Mouse (Mus musculus): ENCODE measurements around the gene 4933430I17Rik. TPM values are rescaled to one million over a fixed set of nuclear protein-coding genes. Genes with fewer than 3 reads are reported as not detected.

4933430I17Rik gene
- total and polyA plus RNA-seq, 2 experiments from 2014 or later: 0.83 TPM; not detected in 1

- H3K4me2 ChIP-seq (ENCODE audit: low read depth, low read length): no peak overlapping the region
- TF ChIP-seq CTCF (IDR thresholded peaks at IDR 0.05; ENCODE audit: low read depth): no peak
- H3K9me3 ChIP-seq (ENCODE audit: low read length): no peaks in the 10 kb centered on the region
- ATAC-seq (no peak), DNase-seq (ENCODE audit: low spot score) (no peak)
- 0 out of 2 replicates have a peak, but pooled peaks cover 7% of the 10 kb centered on the region for H3K4me1 ChIP-seq (ENCODE audit: insufficient read depth, low read length)
- no peak overlapping the region for H3K27ac ChIP-seq
- WGBS: 69% methylated on average over 2 of the region's 2 CpGs
- no peak overlapping the region for H3K9ac ChIP-seq (replicated peaks; ENCODE audit: low read length)
- H3K27me3 ChIP-seq (ENCODE audit: insufficient read depth, low read length): no peaks in the 10 kb centered on the region
- H3K4me3 ChIP-seq (ENCODE audit: low read length): no peak overlapping the region
- H3K36me3 ChIP-seq (ENCODE audit: insufficient read depth, low read length): no peaks in the 10 kb centered on the region
Observed at GRCm38 (mm10) chr4:62526256-62526655, 1.1 kb downstream of the 4933430I17Rik start.

DNA sequence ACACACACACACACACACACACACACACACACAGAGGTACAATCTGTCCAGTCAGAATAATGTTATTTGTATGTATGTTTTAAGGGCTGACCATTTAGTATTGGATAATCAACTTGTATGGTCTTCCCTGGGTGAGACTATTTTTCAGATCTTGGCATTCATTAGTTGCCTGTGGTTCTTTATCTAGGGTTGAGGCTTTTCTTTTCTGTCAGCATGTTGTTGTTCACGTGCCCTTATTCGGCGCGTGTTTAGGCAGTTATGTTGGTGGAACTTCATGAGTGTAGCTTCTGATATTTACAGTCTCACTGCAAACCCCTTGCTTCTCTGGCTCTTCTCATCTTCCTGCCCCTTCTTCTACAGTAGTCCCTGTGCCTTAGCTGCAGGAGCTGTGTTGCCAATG lies 2.5 kb downstream of the 4933430I17Rik start:
- no peak overlapping the region for H3K9ac ChIP-seq (replicated peaks; ENCODE audit: low read length)
- DNase-seq (ENCODE audit: low spot score): no peak
- no peak overlapping the region for H3K27ac ChIP-seq
- H3K4me1 ChIP-seq (ENCODE audit: insufficient read depth, low read length): 0 out of 2 replicates have a peak, but pooled peaks cover 7% of the 10 kb centered on the region
- no peak for ATAC-seq
- no peaks in the 10 kb centered on the region for H3K9me3 ChIP-seq (ENCODE audit: low read length)
- H3K27me3 ChIP-seq (ENCODE audit: insufficient read depth, low read length): no peaks in the 10 kb centered on the region
- WGBS: 85% methylated on average over 4 of the region's 4 CpGs
- no peak for TF ChIP-seq CTCF (IDR thresholded peaks at IDR 0.05; ENCODE audit: low read depth)
- no peak overlapping the region for H3K4me3 ChIP-seq (ENCODE audit: low read length)
- no peaks in the 10 kb centered on the region for H3K36me3 ChIP-seq (ENCODE audit: insufficient read depth, low read length)
- no peak overlapping the region for H3K4me2 ChIP-seq (ENCODE audit: low read depth, low read length)

- TF ChIP-seq CTCF (IDR thresholded peaks at IDR 0.05; ENCODE audit: low read depth): no peak
- WGBS: 72% methylated on average over 6 of the region's 6 CpGs
- H3K36me3 ChIP-seq (ENCODE audit: insufficient read depth, low read length): no peaks in the 10 kb centered on the region
- DNase-seq (ENCODE audit: low spot score): no peak
- no peak for ATAC-seq
- H3K4me3 ChIP-seq (ENCODE audit: low read length): no peak overlapping the region
- H3K9me3 ChIP-seq (ENCODE audit: low read length): no peaks in the 10 kb centered on the region
- no peak overlapping the region for H3K9ac ChIP-seq (replicated peaks; ENCODE audit: low read length)
- no peak overlapping the region for H3K4me2 ChIP-seq (ENCODE audit: low read depth, low read length)
- H3K27me3 ChIP-seq (ENCODE audit: insufficient read depth, low read length): no peaks in the 10 kb centered on the region
- H3K27ac ChIP-seq: no peak overlapping the region
- H3K4me1 ChIP-seq (ENCODE audit: insufficient read depth, low read length): no peaks in the 10 kb centered on the region
Observed at GRCm38 (mm10) chr4:62533729-62534128, 8.6 kb downstream of the 4933430I17Rik start.

GRCm38 (mm10) chr4:62541802-62542201 lies 16.6 kb downstream of the 4933430I17Rik start:
- Histone ChIP-seq H3K27ac (no peak overlapping the region), H3K4me2 (ENCODE audit: low read depth, low read length) (no peak overlapping the region), H3K36me3 (ENCODE audit: insufficient read depth, low read length) (no peaks in the 10 kb centered on the region), H3K27me3 (ENCODE audit: insufficient read depth, low read length) (no peaks in the 10 kb centered on the region), H3K4me3 (ENCODE audit: low read length) (no peak overlapping the region), H3K4me1 (ENCODE audit: insufficient read depth, low read length) (no peaks in the 10 kb centered on the region), H3K9ac (replicated peaks; ENCODE audit: low read length) (no peak overlapping the region), H3K9me3 (ENCODE audit: low read length) (no peaks in the 10 kb centered on the region)
- DNase-seq (ENCODE audit: low spot score) (peak; percentile 53), ATAC-seq (peak; percentile 61)
- no peak for TF ChIP-seq CTCF (IDR thresholded peaks at IDR 0.05; ENCODE audit: low read depth)
- WGBS: 53% methylated on average over 3 of the region's 3 CpGs

DNA sequence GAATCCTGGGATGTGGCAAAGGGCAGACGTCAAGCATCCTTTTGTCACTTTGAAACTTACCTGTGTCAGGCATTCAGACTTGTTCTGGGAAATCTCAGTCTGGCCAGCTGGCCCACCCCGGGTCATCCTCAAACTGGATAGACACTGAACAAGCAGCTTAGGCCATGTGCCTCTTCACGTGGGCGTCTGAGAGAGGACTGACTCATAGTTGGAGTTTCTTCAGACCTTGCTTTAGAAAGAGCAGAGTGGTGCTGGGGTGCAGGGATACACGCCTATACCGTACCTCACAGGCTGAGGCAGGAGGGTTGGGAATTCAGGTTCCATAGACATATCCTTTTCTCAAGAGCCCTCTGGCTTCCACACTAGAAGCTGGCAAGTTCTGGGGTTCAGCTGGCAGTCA lies 18.6 kb downstream of the 4933430I17Rik start:
- no peak for ATAC-seq
- H3K4me1 ChIP-seq (ENCODE audit: insufficient read depth, low read length): no peaks in the 10 kb centered on the region
- no peaks in the 10 kb centered on the region for H3K9me3 ChIP-seq (ENCODE audit: low read length)
- H3K36me3 ChIP-seq (ENCODE audit: insufficient read depth, low read length): no peaks in the 10 kb centered on the region
- no peak for DNase-seq (ENCODE audit: low spot score)
- no peak overlapping the region for H3K4me2 ChIP-seq (ENCODE audit: low read depth, low read length)
- no peak overlapping the region for H3K27ac ChIP-seq
- H3K9ac ChIP-seq (replicated peaks; ENCODE audit: low read length): no peak overlapping the region
- WGBS: 92% methylated on average over 6 of the region's 6 CpGs
- no peak overlapping the region for H3K4me3 ChIP-seq (ENCODE audit: low read length)
- no peaks in the 10 kb centered on the region for H3K27me3 ChIP-seq (ENCODE audit: insufficient read depth, low read length)
- TF ChIP-seq CTCF (IDR thresholded peaks at IDR 0.05; ENCODE audit: low read depth): no peak

GRCm38 (mm10) chr4:62544801-62545200 lies 19.6 kb downstream of the 4933430I17Rik start:
- H3K4me3 ChIP-seq (ENCODE audit: low read length): no peak overlapping the region
- H3K36me3 ChIP-seq (ENCODE audit: insufficient read depth, low read length): no peaks in the 10 kb centered on the region

DNA sequence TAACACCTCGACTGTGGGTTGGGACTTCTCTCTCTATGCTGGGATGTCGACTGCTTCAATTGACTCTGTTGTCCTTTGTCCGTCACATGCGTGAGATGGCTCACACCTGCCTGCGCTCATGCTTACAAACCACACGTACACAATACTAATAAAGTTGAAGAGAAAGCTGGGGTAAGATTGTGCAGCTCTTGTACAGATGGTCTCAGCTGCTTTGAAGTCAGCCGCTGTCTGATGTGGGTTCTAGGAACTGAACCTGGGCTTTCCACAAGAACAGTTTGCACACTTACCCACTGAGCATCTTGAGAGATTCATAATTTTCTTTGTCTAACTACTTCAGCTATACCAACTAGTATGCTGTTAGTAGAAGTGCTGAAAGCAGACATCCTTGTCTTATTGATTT lies 26.8 kb downstream of the 4933430I17Rik start:
- ATAC-seq: no peak
- no peak for TF ChIP-seq CTCF (IDR thresholded peaks at IDR 0.05; ENCODE audit: low read depth)
- no peak overlapping the region for H3K4me3 ChIP-seq (ENCODE audit: low read length)

More at GRCm38 (mm10) chr4:62544801-62545200, 19.6 kb downstream of the 4933430I17Rik start:
- no peak overlapping the region for H3K9ac ChIP-seq (replicated peaks; ENCODE audit: low read length)
- DNase-seq (ENCODE audit: low spot score) (no peak), ATAC-seq (no peak)
- no peaks in the 10 kb centered on the region for H3K9me3 ChIP-seq (ENCODE audit: low read length)
- H3K4me1 ChIP-seq (ENCODE audit: insufficient read depth, low read length): no peaks in the 10 kb centered on the region
- H3K27me3 ChIP-seq (ENCODE audit: insufficient read depth, low read length): no peaks in the 10 kb centered on the region
- no peak overlapping the region for H3K27ac ChIP-seq
- H3K4me2 ChIP-seq (ENCODE audit: low read depth, low read length): no peak overlapping the region
- TF ChIP-seq CTCF (IDR thresholded peaks at IDR 0.05; ENCODE audit: low read depth): no peak

More for the DNA sequence above, 26.8 kb downstream of the 4933430I17Rik start:
- no peaks in the 10 kb centered on the region for H3K9me3 ChIP-seq (ENCODE audit: low read length)
- no peak for DNase-seq (ENCODE audit: low spot score)
- no peak overlapping the region for H3K9ac ChIP-seq (replicated peaks; ENCODE audit: low read length)
- H3K36me3 ChIP-seq (ENCODE audit: insufficient read depth, low read length): no peaks in the 10 kb centered on the region
- no peak overlapping the region for H3K27ac ChIP-seq
- H3K4me2 ChIP-seq (ENCODE audit: low read depth, low read length): no peak overlapping the region
- WGBS: 89% methylated on average over 7 of the region's 7 CpGs
- H3K4me1 ChIP-seq (ENCODE audit: insufficient read depth, low read length): no peaks in the 10 kb centered on the region
- H3K27me3 ChIP-seq (ENCODE audit: insufficient read depth, low read length): no peaks in the 10 kb centered on the region

Data from hindbrain, postnatal 0 days (tissue).